Mouse (Mus musculus) C2C12 (cell line): Measurements from ENCODE around the gene Gpc5. TPM values are rescaled to one million over a fixed set of nuclear protein-coding genes. Genes with fewer than 3 reads are reported as not detected.

Experiments
- H3K27me3 ChIP-seq: one replicate; pipeline ENCODE4 v1.6.1; 2011; ENCODE audit not compliant: control insufficient read depth, insufficient read depth, insufficient read length
- H3K36me3 ChIP-seq: one replicate; pipeline ENCODE4 v1.6.1; 2011; ENCODE audit not compliant: control insufficient read depth, insufficient read depth
- H3K4me3 ChIP-seq: one replicate; pipeline ENCODE4 v1.5.1; 2011; ENCODE audit warnings: mild to moderate bottlenecking, control low read depth; ENCODE audit not compliant: poor library complexity, insufficient read depth, severe bottlenecking
- H3K79me2 ChIP-seq: one replicate; pipeline ENCODE4 v1.6.1; 2011; ENCODE audit not compliant: control insufficient read depth, insufficient read depth
- H3K79me3 ChIP-seq: one replicate; pipeline ENCODE4 v1.6.1; 2011; ENCODE audit warnings: low read depth, control low read depth
- H3ac ChIP-seq: one replicate; pipeline ENCODE3; 2011; ENCODE audit warnings: low read depth; ENCODE audit not compliant: control insufficient read depth, insufficient read length
- CEBPB ChIP-seq: IDR thresholded peaks from one replicate; pipeline ENCODE4 v1.6.1; 2011; ENCODE audit warnings: low read depth, mild to moderate bottlenecking, control low read depth, moderate library complexity
- CTCF ChIP-seq: IDR thresholded peaks from one replicate; pipeline ENCODE4 v1.5.1; 2011; ENCODE audit not compliant: control insufficient read depth, insufficient read depth, insufficient read length
- FOSL1 ChIP-seq: IDR thresholded peaks from one replicate; pipeline ENCODE4 v1.8.0; 2011; ENCODE audit warnings: mild to moderate bottlenecking, low read length; ENCODE audit not compliant: poor library complexity, insufficient read depth, severe bottlenecking
- MAX ChIP-seq: IDR thresholded peaks from one replicate; pipeline ENCODE4 v1.6.1; 2011; ENCODE audit warnings: mild to moderate bottlenecking, control low read depth
- MYOD1 ChIP-seq: IDR thresholded peaks from one replicate; pipeline ENCODE4 v1.6.1; 2011; ENCODE audit warnings: low read depth; ENCODE audit not compliant: control insufficient read depth, insufficient read length
- MYOG ChIP-seq: IDR thresholded peaks from one replicate; pipeline ENCODE4 v1.6.1; 2011; ENCODE audit not compliant: control insufficient read depth, insufficient read length; ENCODE audit errors: extremely low read depth
- USF1 ChIP-seq: IDR thresholded peaks from one replicate; pipeline ENCODE4 v1.6.1; 2011; ENCODE audit warnings: low read depth, mild to moderate bottlenecking, control low read depth, moderate library complexity
- polyA plus RNA-seq: library from polyadenylated mRNA; unstranded; fragments of >200 nt; fragmentation: generic; extraction: Trizol; gene quantifications from one replicate; pipeline ENCODE4 v1.2.1, GENCODE M21; 2012; ENCODE audit warnings: missing spikeins

The Gpc5 gene
- polyA plus RNA-seq, 1 experiment = not detected

DNA sequence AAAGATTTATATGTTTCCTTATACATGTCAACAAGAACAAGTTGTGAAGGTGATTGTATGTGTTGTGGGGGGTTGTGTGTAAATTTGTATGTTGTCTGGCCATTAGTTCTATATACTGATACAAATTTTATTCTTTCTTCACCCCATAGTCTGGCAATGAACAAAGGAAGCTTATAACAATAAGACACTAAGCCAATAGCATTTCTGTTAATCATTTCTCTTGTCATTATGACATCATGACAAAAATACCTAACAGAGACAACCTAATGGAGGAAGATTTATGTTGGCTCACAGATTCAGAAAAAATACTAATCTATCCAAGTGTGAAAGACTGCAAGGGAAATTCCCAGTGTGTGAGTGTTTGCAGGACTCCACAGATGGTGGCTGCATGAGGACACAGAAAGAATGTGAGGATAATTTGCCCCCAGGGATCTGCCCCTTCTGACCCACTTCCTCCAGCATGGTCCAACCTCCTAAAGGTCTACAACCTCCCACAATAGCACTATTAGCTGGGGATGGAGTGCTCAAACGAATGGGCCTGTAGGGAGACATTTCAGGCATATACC lies 1402.4 kb downstream of the Gpc5 start:
- TF ChIP-seq MYOD1 (no peak), FOSL1 (no peak), MAX (no peak), CTCF (no peak), CEBPB (no peak), MYOG (no peak), USF1 (no peak)
- no peaks in the 10 kb centered on the region for H3K36me3 ChIP-seq
- H3K4me3 ChIP-seq = no peak overlapping the region
- no peak overlapping the region for H3ac ChIP-seq
- no peaks in the 10 kb centered on the region for H3K27me3 ChIP-seq
- H3K79me2 ChIP-seq = no peaks in the 10 kb centered on the region
- no peaks in the 10 kb centered on the region for H3K79me3 ChIP-seq

DNA sequence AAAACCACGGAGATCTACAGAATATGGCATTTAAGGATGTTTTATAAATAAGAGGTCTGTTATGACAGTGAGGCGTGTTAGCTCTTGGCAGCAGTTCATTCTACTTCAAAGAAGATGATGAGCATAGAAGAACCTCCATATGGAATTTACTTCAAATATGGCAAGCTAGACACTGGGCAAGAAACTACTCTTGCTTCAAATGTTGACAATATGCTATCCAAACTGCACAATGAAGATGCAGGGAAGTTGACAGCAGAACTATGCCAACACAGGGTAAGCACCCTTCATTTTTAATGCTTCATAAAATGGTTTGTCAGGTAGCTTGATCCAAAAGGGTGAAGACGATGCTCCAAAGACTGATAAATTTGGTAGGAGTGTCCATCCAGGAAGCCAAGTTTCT lies 1446.2 kb downstream of the Gpc5 start:
- H3K79me2 ChIP-seq = no peaks in the 10 kb centered on the region
- H3K79me3 ChIP-seq = no peaks in the 10 kb centered on the region
- H3K27me3 ChIP-seq = no peaks in the 10 kb centered on the region
- no peak overlapping the region for H3ac ChIP-seq
- no peak overlapping the region for H3K4me3 ChIP-seq
- H3K36me3 ChIP-seq = no peaks in the 10 kb centered on the region
- TF ChIP-seq MYOD1 = no peak
- TF ChIP-seq CEBPB = no peak

- H3K36me3 ChIP-seq = no peaks in the 10 kb centered on the region
- H3ac ChIP-seq = no peak overlapping the region
- no peak for TF ChIP-seq CTCF
- no peak for TF ChIP-seq MAX
- TF ChIP-seq CEBPB = no peak
- no peak for TF ChIP-seq USF1
- TF ChIP-seq FOSL1 = no peak
- no peak for TF ChIP-seq MYOD1
- no peak for TF ChIP-seq MYOG
- H3K4me3 ChIP-seq = no peak overlapping the region
- H3K79me3 ChIP-seq = no peaks in the 10 kb centered on the region
- H3K79me2 ChIP-seq = no peaks in the 10 kb centered on the region
- H3K27me3 ChIP-seq = no peaks in the 10 kb centered on the region
Measured at GRCm38 (mm10) chr14:116543746-116544145, 1451.7 kb downstream of the Gpc5 start.

DNA sequence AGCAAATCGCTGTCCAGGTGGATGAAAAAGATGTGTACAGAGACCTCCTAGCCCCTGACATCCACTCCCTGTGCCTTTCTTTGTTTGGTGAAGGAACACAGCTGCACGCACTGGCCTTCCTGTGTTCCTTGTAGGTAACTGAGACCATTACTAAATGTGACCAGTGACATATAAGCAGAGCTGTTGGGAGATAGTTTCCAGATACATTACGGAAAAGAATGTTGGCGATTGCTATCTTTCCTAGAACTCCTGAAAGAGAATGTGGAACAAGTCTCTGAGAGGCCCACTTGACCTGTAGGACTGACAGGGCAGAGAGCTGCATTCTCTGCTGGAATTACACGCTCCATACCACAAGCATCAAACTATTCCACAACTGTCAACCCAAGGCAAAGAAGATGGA lies 1459.4 kb downstream of the Gpc5 start:
- H3K36me3 ChIP-seq = no peaks in the 10 kb centered on the region
- no peak overlapping the region for H3K4me3 ChIP-seq
- no peaks in the 10 kb centered on the region for H3K79me3 ChIP-seq
- H3ac ChIP-seq = no peak overlapping the region
- H3K27me3 ChIP-seq = no peaks in the 10 kb centered on the region
- no peaks in the 10 kb centered on the region for H3K79me2 ChIP-seq
- no peak for TF ChIP-seq CEBPB
- TF ChIP-seq CTCF = no peak

- Histone ChIP-seq H3K27me3 (no peaks in the 10 kb centered on the region), H3K36me3 (no peaks in the 10 kb centered on the region), H3K79me3 (no peaks in the 10 kb centered on the region), H3K4me3 (no peak overlapping the region), H3K79me2 (no peaks in the 10 kb centered on the region), H3ac (no peak overlapping the region)
- no peak for TF ChIP-seq CTCF
- TF ChIP-seq MAX = no peak
- TF ChIP-seq MYOG = no peak
- TF ChIP-seq USF1 = no peak
- no peak for TF ChIP-seq CEBPB
- TF ChIP-seq MYOD1 = no peak
- TF ChIP-seq FOSL1 = no peak
Measured at GRCm38 (mm10) chr14:116553316-116553715, 1461.3 kb downstream of the Gpc5 start.

DNA sequence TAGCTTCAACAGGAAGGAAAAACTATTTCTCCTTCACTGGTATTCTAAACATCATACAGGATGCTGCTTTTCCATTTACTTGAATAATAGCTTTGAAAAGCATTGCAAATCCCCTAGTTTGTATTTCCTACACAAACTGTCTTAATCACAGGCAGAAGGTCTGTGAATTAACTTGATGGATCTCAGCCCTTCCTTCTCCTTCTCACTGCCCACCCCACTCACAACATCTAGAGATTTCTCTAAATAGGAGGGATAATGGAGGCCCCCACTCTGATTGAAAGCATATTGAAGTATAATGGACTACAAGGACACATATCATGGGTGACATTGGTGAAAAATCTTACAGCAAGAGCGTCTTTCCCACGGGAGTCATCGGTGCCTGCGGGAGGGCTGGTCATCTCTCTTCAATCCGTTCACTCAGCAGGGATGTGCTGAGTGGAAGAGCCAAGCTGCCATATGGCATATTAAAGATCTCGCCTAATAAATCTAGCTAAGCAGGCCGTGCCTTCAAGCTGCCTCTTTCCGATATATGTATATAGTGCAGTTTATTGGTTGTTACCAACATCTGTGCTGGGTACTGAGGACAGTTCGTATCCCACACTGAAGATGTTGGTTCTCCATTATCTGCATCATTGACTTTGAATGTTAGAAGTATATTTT lies 1466.3 kb downstream of the Gpc5 start:
- Histone ChIP-seq H3K36me3 (no peaks in the 10 kb centered on the region), H3K79me3 (no peaks in the 10 kb centered on the region), H3K79me2 (no peaks in the 10 kb centered on the region), H3ac (no peak overlapping the region), H3K27me3 (no peaks in the 10 kb centered on the region), H3K4me3 (no peak overlapping the region)
- TF ChIP-seq MYOG (no peak), CEBPB (no peak), MAX (no peak), FOSL1 (no peak)
